Mouse (Mus musculus) adrenal gland, postnatal 14 days (tissue): ENCODE measurements around the gene Thumpd2. TPM values are rescaled to one million over a fixed set of nuclear protein-coding genes. Genes with fewer than 3 reads are reported as not detected.
A peak's percentile ranks its signal among the peaks of the same experiment; 100 is the strongest.

Source experiments
- DNase-seq: peaks from one replicate; pipeline ENCODE4 v3.0.0; 2021; ENCODE audit warnings: mixed read lengths
- long read RNA-seq, 2 experiments: library from polyadenylated mRNA; stranded (forward); transcript quantifications; one replicate each; pipeline ENCODE4 v2.0.0; 2021
- total RNA-seq: library from RNA; stranded (reverse); gene quantifications from 2 replicates; pipeline ENCODE4 v1.2.3, GENCODE M21; 2021

Gene Thumpd2
- 8.2 and 8.4 TPM in 2 replicates for total RNA-seq
- long read RNA-seq, experiment 1, transcript Thumpd2-201 (10 exons, 1,833 nt): major isoform, 18 of 26 reads
- long read RNA-seq, experiment 1, partial matches to known transcripts: 1 of 26 reads
- long read RNA-seq, experiment 1, other reads (novel, unspliced or antisense): 7 of 26 reads
- long read RNA-seq, experiment 2, transcript Thumpd2-201 (10 exons, 1,833 nt): major isoform, 7 of 11 reads
- long read RNA-seq, experiment 2, partial matches to known transcripts: 0 of 11 reads
- long read RNA-seq, experiment 2, other reads (novel, unspliced or antisense): 4 of 11 reads

DNA sequence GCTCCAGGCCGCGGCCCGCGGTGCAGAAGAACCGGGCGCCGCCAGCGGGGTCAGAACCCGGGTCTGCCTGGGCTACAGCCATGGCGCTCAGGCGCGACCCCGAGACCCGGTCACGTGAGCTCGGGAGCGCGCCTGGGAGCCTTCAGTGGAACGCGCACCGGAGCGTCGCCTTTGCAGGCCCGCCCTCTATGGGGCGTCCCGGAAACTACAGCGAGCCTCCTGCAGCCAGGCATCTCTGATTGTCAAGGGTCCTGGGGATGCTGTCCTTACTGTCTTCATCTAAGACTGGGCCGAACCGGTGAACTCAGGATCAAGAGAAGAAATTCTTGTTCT is at the start of gene Thumpd2:
Thumpd2 (minus strand) TSS at position 104 of the 333 bp plus-strand sequence.
- peak; percentile 94 for DNase-seq

DNA sequence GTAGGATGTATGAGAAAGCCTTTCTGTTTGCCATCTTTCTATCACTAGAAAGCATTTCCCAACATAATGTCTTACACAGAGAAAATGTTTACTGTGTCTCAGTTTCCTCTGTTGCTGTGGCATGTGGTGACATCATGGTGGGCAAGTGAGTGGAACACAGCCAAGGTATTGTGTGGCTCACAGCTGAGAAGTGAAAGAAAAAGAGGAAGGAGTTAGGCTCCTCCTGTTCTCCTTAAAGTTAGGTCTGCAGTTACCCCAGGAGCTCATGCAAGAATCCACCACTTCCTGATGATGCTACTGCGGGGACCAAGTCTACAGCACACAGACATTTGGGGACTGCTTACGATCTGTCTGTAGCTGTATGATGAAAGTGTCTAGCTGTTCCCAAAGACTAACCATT is 39.4 kb upstream of the Thumpd2 start:
- no peak for DNase-seq

GRCm38 (mm10) chr17:81102866-81103265 is 38.0 kb upstream of the Thumpd2 start:
- no peak for DNase-seq

DNA sequence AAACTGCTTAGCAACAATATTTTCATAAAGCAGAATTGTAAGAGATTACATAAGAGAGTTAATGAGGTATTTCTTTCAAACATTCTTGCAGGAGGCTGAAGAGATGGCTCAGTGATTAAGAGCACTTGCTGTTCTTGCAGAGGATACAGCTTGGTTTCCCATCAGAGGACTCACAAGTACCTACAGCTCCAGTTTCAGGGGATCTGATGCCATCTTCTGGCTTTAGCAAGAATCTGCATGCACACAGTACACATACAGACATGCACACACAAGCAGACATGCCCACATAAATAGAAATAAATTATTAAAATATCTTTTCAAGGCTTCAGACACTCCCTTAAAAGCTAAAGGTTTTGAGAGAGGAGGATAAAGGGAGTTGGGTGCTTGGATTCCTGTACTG is 33.6 kb upstream of the Thumpd2 start:
- no peak for DNase-seq

GRCm38 (mm10) chr17:81096490-81096889 is 31.6 kb upstream of the Thumpd2 start:
- no peak for DNase-seq

- no peak for DNase-seq
Measured at GRCm38 (mm10) chr17:81092794-81093193, 27.9 kb upstream of the Thumpd2 start.

DNA sequence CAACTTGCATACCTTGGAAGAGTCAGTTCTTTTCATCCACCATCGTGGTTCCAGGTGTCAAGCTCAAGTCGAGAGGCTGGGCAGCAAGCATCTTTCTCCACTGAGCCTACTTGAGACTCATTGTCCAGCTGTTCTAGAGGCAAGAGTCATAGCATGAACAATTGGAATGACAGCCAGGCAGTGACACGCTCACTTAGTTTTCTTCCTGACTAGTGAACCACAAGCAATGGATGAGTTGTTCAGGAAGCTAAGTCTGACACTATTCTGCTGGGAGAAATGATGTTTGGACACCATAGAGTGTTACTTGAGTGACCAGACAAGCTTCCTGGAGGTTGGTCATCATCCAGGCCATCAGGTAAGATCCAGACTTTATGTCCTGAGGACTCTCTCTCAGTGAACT is 24.0 kb upstream of the Thumpd2 start:
- DNase-seq: no peak

DNA sequence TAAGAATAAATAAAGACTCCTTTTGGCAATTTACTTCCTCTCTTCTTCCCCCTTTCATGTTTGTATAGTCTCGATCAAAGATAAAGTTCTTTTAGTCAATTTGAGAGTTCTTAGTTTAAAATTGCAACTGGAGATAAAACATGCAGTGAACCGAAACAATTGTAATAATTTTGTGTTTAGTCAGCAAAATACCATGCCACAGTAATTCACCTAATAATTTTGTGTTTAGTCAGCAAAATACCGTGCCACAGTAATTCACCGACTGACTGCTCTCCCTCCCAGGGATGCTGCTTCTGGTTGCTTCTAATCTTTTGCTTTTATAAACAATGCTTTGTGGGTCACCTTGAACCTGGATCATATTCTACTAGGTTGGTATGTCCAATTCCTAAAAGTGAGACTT is 22.9 kb upstream of the Thumpd2 start:
- DNase-seq: no peak

DNA sequence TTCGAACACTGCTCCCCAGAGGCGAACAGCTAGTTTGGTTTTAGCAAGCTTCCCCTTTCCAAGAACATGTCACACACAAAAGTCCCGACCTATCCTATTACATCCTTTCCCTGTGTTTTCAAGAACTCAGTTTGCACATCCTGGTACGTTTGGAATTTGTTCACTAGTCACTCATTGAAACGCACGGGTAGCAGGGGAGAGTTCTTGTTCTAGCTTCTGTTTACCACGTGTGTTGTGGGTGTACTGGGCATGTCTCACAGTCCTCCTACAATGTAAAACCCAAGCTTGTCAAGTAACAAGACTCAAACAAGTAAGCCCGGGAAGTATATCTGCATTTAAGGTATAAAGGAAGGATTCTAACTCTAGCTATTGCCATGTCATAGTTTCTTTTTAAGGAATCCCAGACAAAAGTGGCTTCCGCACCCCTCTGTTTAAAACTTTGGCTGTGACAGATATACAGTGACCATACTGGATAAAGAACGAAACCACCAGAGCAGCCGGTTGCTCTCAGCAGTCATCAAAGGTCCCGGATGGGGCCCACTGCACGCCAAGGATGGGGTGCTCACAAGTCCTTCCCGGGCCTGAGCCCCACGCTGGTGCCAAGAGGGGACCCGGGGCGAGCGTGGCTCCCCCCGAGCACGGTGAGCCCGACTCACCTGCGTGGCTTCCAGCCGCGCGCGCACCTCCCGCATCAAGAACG is 453 bp downstream of the Thumpd2 start:
- DNase-seq: no peak

DNA sequence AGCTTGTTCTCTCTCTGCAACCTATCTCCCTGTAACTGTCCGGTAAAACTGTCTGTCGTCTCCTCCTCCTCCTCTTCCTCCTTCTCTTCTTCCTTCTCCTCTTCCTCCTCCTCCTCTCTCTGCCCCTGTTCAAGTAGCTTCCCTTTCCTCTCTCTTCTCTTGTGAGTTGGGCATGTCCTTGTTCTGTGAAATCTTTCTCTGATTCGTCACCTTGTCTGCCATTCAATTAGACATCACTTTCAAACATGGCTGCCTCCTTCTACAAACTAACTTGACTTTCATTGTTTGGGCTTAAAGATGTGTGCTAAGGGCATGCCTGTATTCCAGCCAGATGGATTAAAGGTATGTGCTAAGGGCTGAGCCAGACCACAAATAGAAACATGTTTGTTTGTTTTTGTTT is 1.5 kb downstream of the Thumpd2 start:
- DNase-seq: no peak

DNA sequence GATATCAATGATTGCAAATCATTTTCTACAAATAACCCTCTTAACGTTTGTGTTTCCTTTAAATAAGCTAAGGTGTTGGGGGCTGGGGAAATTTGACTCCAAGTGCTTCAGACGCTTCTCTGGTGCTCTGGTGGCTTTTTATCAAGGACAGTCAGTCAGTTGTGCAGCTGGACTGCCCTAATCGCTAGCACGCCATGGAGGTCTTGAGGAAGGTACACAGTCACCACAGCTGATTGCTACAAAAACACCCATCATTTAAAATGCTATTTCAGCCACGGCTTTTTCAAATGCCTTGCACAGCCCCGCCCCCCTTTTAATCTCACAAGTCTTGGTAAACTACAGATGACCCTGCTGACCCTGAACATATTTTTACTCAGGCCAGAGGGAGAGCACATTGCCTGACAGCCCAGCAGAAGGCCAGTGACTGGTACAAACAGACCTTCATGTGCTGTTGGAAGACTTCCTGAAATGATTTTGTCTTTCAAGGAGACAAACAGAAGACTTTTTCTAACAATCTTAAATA is 2.5 kb downstream of the Thumpd2 start:
- DNase-seq: peak; percentile 51

GRCm38 (mm10) chr17:81056796-81057381 is 8.0 kb downstream of the Thumpd2 start:
- no peak for DNase-seq

- DNase-seq: no peak
Measured at GRCm38 (mm10) chr17:81056035-81056434, 8.8 kb downstream of the Thumpd2 start.

- no peak for DNase-seq
Measured at GRCm38 (mm10) chr17:81055522-81055921, 9.4 kb downstream of the Thumpd2 start.

- DNase-seq: no peak
Measured at GRCm38 (mm10) chr17:81053274-81053673, 11.6 kb downstream of the Thumpd2 start.

DNA sequence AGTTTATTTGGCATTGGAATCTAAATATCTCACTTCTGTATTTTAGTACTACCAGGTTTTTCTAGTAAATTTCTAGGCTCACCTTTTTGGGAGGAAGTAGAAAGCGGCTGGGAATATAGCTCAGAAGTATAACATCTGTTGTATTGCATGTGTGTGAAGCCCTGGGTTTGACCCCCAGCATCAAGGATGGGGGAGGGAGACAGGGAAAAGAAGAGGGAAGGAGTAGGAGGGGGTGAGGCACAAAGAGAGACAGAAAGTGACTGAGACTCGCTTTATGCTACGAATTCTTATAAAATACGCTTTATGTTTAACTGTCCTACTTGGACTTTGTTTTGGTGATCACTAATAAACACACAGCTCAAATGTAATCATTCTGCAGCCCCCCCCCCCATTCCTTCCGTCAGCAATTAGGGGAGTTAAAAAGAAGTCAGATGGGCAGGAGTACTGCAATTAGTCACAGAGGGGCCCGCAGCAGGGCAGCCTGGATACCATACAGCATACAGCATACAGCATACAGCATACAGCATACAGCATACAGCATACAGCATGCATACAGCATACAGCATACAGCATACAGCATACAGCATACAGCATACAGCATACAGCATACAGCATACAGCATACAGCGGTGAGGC is 16.8 kb downstream of the Thumpd2 start:
- no peak for DNase-seq

DNA sequence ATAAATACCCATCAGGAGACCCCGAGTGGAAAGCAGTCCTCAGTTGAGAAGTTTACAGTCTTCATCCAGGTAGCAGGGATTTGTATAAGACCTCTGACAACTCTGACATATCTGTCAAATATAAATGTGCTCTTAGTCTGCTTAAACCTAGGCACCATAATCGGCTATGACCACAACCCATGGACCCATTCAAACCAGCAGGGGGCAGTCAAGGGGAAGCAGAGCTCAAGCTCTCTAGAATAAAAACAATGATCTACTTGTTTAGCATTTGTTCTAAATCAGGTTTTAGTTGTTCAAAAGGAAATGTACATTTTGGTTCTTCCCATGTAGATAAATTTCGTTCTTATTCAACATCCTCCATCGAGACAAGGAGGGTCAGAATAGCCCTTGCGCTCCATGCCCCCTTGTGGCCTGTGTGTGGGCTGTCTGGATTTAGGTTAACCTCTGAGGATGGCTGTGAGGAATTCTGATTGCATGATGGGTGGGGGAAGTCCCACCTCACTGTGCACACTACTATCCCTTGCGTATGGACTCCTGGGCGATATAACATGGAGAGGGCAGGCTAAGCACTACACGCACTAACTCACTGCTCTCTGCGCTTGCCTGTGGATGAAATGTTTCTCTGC is 19.2 kb downstream of the Thumpd2 start:
- DNase-seq: peak; percentile 71

DNA sequence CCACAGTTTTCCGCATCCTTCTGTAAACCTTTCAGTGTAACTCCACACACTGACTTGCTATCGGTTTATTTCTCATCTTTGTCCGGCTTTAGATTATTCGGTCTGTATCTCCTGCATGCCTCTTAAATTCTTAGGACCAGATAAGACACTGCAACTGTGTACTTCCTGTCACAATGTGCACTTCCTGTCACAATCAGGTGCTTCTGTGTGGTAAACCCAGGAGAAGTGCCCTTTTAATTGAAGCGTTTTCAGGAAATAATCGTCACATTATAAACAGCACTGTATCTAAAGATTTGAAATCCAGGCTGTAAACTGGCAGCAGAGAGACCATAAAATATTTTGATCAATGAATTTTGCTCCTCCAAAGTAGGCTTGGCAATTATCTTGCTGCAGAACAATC is 19.8 kb downstream of the Thumpd2 start:
- no peak for DNase-seq

DNA sequence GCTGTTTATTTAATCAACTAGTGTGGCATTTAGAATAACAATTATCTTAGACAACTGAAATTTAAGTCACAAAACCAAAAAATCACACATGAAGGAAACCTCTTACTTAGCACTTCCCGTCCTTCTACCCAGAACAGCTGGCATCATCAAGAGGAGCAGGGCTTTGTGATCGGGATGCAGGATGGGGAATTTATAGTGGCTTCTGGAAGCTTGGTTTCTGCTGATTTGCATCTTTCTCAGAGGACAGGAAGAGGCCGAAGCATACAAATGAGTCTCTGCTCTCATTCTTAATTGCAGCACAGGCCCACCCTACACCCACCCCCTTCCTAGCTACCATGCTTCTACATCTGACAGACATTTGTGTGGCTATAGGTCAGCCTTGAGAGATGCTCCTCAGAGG is 20.5 kb downstream of the Thumpd2 start:
- no peak for DNase-seq

DNA sequence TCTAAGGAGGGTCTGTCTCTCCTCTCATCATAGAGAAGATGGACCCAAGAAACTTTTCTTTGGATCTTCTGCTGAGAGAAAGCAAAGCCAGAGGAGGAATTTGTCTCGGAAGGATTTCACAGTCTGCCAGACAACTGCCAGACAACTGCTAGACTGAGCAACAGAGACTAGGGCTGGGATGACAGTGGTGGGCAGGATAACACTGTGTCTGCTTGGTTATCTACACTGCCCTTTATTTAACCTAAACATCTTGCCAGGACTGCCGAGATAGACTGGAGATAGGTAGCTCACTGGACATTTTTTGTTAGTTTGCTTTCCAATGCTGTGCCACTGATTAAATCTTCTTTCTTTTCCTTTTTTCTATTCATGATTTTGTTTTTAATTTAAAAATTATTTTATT is 23.2 kb downstream of the Thumpd2 start:
- DNase-seq: no peak

DNA sequence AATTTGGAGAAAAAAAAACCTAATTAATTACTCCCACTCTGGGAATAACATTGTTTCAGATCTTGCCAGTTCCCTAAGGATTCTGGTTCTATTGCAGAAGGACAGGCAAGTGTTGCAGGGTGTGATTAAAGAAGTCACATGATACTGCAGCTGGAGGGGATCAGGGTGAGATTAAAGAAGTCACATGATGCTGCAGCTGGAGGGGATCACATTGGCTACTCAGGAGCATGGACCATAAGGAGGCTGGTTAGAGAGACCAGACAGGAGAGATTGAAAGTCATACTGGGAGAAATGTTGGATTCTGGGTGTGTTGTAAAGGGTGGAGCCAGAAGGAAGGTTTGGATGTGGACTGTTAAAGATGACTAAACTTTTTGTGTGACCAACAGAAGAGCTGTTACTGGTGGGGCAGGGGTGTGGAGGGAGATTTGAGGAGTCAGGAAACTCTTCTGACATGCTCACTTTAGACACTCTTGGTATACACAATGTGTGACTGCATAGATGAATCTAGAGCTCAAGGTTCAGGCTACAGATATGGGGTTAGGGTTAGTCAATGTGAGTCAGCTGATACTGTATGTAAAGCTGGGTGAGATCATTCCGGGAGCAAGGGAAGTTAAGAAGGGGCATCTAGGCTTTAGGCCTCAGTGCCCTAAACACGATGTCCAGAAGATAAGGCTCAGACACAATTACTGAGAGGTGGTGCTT is 26.0 kb downstream of the Thumpd2 start:
- DNase-seq: no peak

DNA sequence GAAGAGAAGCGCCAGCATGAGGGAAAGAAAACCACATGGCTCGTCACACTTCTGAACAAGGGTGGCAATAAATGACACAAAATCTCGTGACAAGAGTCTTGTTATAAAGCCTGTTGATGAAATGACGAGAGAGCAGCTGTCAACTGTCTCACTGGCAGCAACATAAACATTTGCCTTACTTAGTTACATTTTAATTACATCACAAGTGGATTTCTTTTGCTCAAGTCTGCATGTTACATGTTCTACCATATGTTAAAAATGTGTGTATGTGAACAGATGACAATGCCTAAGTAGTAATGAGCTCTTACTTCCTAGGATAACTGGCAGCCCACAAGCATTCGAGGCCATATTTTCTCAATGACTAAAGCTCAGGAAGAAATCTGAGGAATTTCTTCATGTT is 29.5 kb downstream of the Thumpd2 start:
- DNase-seq: no peak
